Mouse (Mus musculus) gastrocnemius, adult 2 months (tissue): ENCODE measurements around the gene 2810408A11Rik. TPM values are rescaled to one million over a fixed set of nuclear protein-coding genes. Genes with fewer than 3 reads are reported as not detected.
"Not testable (repeated sequence)": the region's sequence is repeated elsewhere in the genome, so short reads cannot be mapped to it uniquely, and the experiment has no call there.

Experiments used
- DNase-seq: peaks from one replicate; pipeline ENCODE4 v3.0.0; 2022
- H3K27ac ChIP-seq: fragments of 200-600 bp; 2 replicates; pipeline ENCODE4 v1.8.1; 2022; ENCODE audit warnings: mild to moderate bottlenecking
- H3K4me3 ChIP-seq: fragments of 200-600 bp; 2 replicates; pipeline ENCODE4 v1.8.1; 2022; ENCODE audit warnings: mild to moderate bottlenecking, moderate library complexity
- CTCF ChIP-seq: fragments of 200-600 bp; IDR thresholded peaks from 2 replicates; pipeline ENCODE4 v1.8.1; 2022; ENCODE audit warnings: antibody characterized with exemption, mild to moderate bottlenecking, moderate library complexity
- intact Hi-C: fragments of 180-260 bp; cut with DNase I; formaldehyde crosslinking; loops from one replicate; pipeline ENCODE4 v1.15.1; 2025
- total RNA-seq, 2 experiments: library from RNA; stranded (reverse); gene quantifications; 2 replicates each; pipeline ENCODE4 v1.2.3; 2021

The 2810408A11Rik gene
- total RNA-seq, 2 experiments from 2014 or later, result 0.33 TPM; not detected in 1

- Histone ChIP-seq H3K27ac (no peak overlapping the region), H3K4me3 (no peak overlapping the region)
- intact Hi-C loops, result no loop called here
- TF ChIP-seq CTCF, result no peak
- DNase-seq, result no peak
Observed at GRCm38 (mm10) chr11:69870289-69871069, 30.3 kb downstream of the 2810408A11Rik start.

DNA sequence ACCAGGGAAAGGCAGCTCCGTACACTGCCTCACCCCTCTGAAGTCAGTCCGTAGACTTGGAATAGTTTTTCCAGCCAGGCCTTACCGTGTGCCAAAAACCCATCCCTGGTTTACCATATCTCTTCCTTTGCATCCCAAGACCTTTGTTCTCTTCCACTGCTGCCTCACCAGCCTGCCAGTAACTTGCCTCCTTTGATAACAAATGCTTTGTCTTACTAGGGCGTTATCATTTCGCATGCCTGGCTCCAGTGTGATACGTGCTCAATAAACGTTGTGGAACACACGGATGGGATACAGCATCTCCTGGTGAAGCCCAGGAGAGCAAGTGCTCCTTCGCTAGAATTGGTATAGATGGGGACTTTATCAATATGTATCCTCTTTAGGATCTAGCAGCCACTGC is 33.5 kb downstream of the 2810408A11Rik start:
- TF ChIP-seq CTCF, result no peak
- intact Hi-C loops, result no loop called here
- no peak for DNase-seq
- H3K27ac ChIP-seq, result 0 out of 2 replicates have a peak overlapping the region, but pooled peaks have one; percentile 5
- H3K4me3 ChIP-seq, result no peak overlapping the region

DNA sequence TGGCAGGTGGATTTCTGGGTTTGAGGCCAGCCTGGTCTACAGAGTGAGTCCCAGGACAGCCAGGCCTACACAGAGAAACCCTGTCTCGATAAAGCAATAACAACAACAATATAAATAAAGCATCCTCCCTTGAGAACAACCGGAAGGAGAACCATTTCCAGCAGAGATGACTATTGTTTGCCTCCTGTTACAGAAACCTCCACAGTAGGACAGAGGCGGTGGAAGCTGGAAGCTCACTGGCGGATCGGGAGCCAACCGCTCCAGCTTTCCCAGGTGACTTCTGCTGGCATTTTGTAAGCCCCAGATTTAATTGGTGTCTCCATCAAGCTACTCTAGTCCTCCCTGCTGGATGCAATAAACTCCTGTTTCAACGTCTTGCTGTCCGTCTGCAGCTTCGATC is 35.2 kb downstream of the 2810408A11Rik start:
- Histone ChIP-seq H3K4me3 (no peak overlapping the region), H3K27ac (peak overlapping the region; percentile 46; the same call in 1 of the 2 replicates)
- intact Hi-C loops, result no loop called here
- no peak for TF ChIP-seq CTCF
- DNase-seq, result no peak

- H3K4me3 ChIP-seq, result no peak overlapping the region
- no peak for TF ChIP-seq CTCF
- no peak overlapping the region for H3K27ac ChIP-seq
- intact Hi-C loops, result no loop called here
- DNase-seq, result no peak
Observed at GRCm38 (mm10) chr11:69864138-69864860, 36.5 kb downstream of the 2810408A11Rik start.

DNA sequence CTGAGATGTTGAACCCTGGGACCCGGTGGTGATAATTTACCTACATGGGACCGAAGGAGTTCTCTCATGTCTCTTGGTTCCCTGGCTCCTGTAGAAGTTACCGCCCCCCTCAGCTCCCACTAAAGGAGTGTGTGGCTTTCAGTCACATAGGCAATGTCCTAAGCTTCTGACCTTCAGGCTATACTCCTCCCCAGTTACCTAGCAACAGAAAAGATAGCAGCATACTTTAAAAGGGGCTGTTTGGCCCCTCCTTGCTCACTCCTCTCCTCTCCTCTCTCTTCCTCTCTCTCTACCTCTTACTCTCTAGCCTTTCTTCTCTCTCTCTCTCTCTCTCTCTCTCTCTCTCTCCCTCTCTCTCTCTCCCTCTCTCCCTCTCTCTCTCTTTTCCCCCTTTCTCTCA is 37.1 kb downstream of the 2810408A11Rik start:
- H3K27ac ChIP-seq, DNase-seq, H3K4me3 ChIP-seq, intact Hi-C loops: not testable (repeated sequence)

- no peak for TF ChIP-seq CTCF
- intact Hi-C loops, result no loop called here
- DNase-seq, result no peak
- H3K27ac ChIP-seq, result no peak within 1 kb of the TSS
- H3K4me3 ChIP-seq, result no peak within 1 kb of the TSS
Observed at GRCm38 (mm10) chr11:69858113-69858998, 42.4 kb downstream of the 2810408A11Rik start, which contains the start of gene Tnk1. Tnk1 (minus strand) TSS chr11:69858730.

DNA sequence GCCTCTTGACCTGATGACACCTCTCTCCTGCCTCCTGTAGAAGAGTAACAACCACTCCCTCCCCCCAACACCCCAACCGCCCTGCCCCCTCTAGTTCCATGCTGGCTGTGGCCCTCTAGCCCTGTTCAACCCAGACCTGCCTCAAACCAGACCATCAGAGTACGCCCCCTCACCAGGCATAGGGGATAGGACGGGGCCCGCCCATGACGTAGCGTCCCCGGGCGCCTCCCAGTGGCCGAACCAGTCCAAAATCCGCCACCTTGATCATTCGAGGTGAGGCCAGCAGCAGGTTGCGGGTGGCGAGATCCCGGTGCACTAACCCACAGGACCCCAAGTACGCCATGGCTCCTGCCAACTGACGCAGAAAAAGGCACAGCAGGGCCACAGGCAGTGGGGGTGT is 45.4 kb downstream of the 2810408A11Rik start:
- H3K27ac ChIP-seq, result peak overlapping the region; percentile 43; the same call in 1 of the 2 replicates
- H3K4me3 ChIP-seq, result no peak overlapping the region
- peak; percentile 59 for DNase-seq
- intact Hi-C loops, result no loop called here
- peak; percentile 61 for TF ChIP-seq CTCF

GRCm38 (mm10) chr11:69854680-69855079 is 46.1 kb downstream of the 2810408A11Rik start:
- Histone ChIP-seq H3K27ac (peak overlapping the region; percentile 43), H3K4me3 (no peak overlapping the region)
- DNase-seq, result no peak
- intact Hi-C loops, result no loop called here
- TF ChIP-seq CTCF, result no peak

- no peak for TF ChIP-seq CTCF
- intact Hi-C loops, result no loop called here
- H3K4me3 ChIP-seq, result no peak overlapping the region
- DNase-seq, result no peak
- H3K27ac ChIP-seq, result peak overlapping the region; percentile 43
Observed at GRCm38 (mm10) chr11:69853994-69854393, 46.8 kb downstream of the 2810408A11Rik start.

GRCm38 (mm10) chr11:69850754-69851153 is 50.0 kb downstream of the 2810408A11Rik start:
- Histone ChIP-seq H3K4me3 (no peak overlapping the region), H3K27ac (no peak overlapping the region)
- DNase-seq, result no peak
- TF ChIP-seq CTCF, result no peak
- intact Hi-C loops, result no loop called here

GRCm38 (mm10) chr11:69849884-69850283 is 50.9 kb downstream of the 2810408A11Rik start:
- Histone ChIP-seq H3K4me3 (0 out of 2 replicates have a peak overlapping the region, but pooled peaks have one; percentile 19), H3K27ac (peak overlapping the region; percentile 59; the same call in 1 of the 2 replicates)
- TF ChIP-seq CTCF, result no peak
- no peak for DNase-seq
- intact Hi-C loops, result no loop called here

DNA sequence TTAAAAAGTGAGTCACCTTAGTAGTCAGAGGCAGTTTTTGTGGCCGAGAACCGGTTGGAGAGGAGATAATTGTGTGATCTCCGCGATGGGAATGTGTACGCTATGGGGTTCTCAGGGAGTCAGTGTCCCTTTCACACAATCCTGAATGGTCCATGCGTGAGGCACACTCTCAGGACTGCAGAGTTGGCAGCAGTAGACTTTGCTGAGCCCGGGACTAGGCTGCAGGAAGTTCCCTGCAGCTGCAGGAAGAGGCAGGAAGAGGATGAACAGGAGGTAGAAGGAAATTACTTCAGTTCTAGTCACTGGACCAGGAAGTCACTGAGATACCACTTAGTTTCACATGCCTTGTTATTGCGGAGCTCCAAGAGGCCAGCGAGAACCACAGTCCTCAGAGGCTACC is 51.7 kb downstream of the 2810408A11Rik start:
- TF ChIP-seq CTCF, result no peak
- no peak for DNase-seq
- intact Hi-C loops, result no loop called here
- H3K27ac ChIP-seq, result peak overlapping the region; percentile 59; the same call in 1 of the 2 replicates
- H3K4me3 ChIP-seq, result peak overlapping the region; percentile 17; the same call in 1 of the 2 replicates
